Mouse (Mus musculus): ENCODE results near the gene Rai14. TPM values are rescaled to one million over a fixed set of nuclear protein-coding genes. Genes with fewer than 3 reads are reported as not detected.

Rai14 gene
- polyA plus RNA-seq, 2 experiments, result 2.9 to 3.7 TPM

DNA sequence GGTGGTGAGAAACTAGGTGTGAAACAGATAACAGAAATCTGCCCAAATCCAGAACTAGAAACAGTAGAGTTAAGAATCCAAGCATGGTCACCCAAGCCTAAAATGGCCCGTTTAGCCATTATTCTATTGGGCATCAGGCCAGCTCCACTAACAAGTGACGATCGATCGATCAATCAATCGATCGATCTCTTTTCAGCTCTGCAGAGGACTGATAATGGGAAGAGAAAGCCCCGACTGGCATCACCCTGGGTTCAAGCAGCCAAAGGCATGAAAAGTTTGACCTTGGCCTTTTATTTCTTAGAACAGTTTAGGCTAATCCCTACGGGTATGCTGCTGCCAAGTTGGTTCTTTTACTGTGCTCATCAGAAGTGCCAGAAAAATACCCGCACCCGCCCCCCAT lies 4.3 kb upstream of the Rai14 start:
- ATAC-seq (ENCODE audit: insufficient read depth) (no peak), DNase-seq (ENCODE audit: low read depth in 3 of 3, low spot score in 3 of 3) (no peak)
- no peaks in the 10 kb centered on the region; a peak in 2 of 4 replicates for H3K4me1 ChIP-seq (replicated peaks; ENCODE audit: control insufficient read depth in 2 of 2, insufficient read depth in 2 of 2, low read length in 1 of 2)
- WGBS (ENCODE audit: insufficient replicate concordance), result 74% methylated on average over 10 of the region's 10 CpGs
- TF ChIP-seq EP300 (IDR thresholded peaks at IDR 0.05; ENCODE audit: low read depth), result no peak
- TF ChIP-seq CTCF (IDR thresholded peaks at IDR 0.05; ENCODE audit: low read depth), result no peak
- no peak overlapping the region for H3K27ac ChIP-seq
- H3K9ac ChIP-seq (replicated peaks), result no peak overlapping the region
- no peak overlapping the region for H3K4me3 ChIP-seq (ENCODE audit: insufficient read depth in 1 of 2, low read depth in 2 of 2, low read length in 2 of 2)
- H3K4me2 ChIP-seq (ENCODE audit: low read depth), result no peak overlapping the region
- peaks cover 14% of the 10 kb centered on the region for H3K27me3 ChIP-seq (ENCODE audit: control insufficient read depth, insufficient read depth, low read length)
- no peaks in the 10 kb centered on the region for H3K36me3 ChIP-seq (replicated peaks; ENCODE audit: control insufficient read depth, insufficient read depth, low read depth)
- no peaks in the 10 kb centered on the region for H3K9me3 ChIP-seq (ENCODE audit: control insufficient read depth, low read length)

GRCm38 (mm10) chr15:10717284-10717683 lies 2.9 kb upstream of the Rai14 start:
- H3K27ac ChIP-seq, result no peak overlapping the region
- no peak for TF ChIP-seq CTCF (IDR thresholded peaks at IDR 0.05; ENCODE audit: low read depth)
- TF ChIP-seq EP300 (IDR thresholded peaks at IDR 0.05; ENCODE audit: low read depth), result no peak
- ATAC-seq (ENCODE audit: insufficient read depth), result no peak
- no peak overlapping the region for H3K4me3 ChIP-seq (ENCODE audit: insufficient read depth in 1 of 2, low read depth in 2 of 2, low read length in 2 of 2)
- no peaks in the 10 kb centered on the region; a peak in 1 of 4 replicates for H3K4me1 ChIP-seq (replicated peaks; ENCODE audit: control insufficient read depth in 2 of 2, insufficient read depth in 2 of 2, low read length in 1 of 2)
- H3K4me2 ChIP-seq (ENCODE audit: low read depth), result no peak overlapping the region
- H3K9me3 ChIP-seq (ENCODE audit: control insufficient read depth, low read length), result no peaks in the 10 kb centered on the region
- WGBS (ENCODE audit: insufficient replicate concordance), result 63% methylated on average over 1 of the region's 1 CpGs
- no peaks in the 10 kb centered on the region for H3K36me3 ChIP-seq (replicated peaks; ENCODE audit: control insufficient read depth, insufficient read depth, low read depth)
- peaks cover 22% of the 10 kb centered on the region for H3K27me3 ChIP-seq (ENCODE audit: control insufficient read depth, insufficient read depth, low read length)
- no peak overlapping the region for H3K9ac ChIP-seq (replicated peaks)
- DNase-seq (ENCODE audit: low read depth in 3 of 3, low spot score in 3 of 3), result no peak

DNA sequence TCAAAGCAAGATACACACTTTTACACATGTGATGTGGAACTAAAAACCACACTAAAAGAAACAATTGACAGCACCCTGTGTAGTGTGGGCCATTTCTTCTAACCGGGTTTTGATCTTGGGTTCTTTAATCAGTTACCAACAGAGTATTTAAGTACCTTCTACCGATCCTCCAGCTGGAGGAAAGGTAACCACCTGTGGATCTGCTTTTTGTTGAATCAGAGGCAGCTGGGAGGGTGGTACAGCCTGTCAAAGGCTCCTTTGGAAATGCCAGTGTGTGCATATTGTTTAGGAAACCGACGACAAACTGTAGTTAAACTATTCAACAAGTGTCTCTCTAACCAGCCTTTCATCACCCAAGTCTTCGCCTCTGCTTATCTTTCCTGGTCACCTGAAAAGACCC lies 1.5 kb upstream of the Rai14 start:
- 45% methylated on average over 5 of the region's 5 CpGs for WGBS (ENCODE audit: insufficient replicate concordance)
- Histone ChIP-seq H3K27ac (no peak overlapping the region), H3K4me1 (replicated peaks; ENCODE audit: control insufficient read depth in 2 of 2, insufficient read depth in 2 of 2, low read length in 1 of 2) (no peaks in the 10 kb centered on the region; a peak in 1 of 4 replicates), H3K9me3 (ENCODE audit: control insufficient read depth, low read length) (no peaks in the 10 kb centered on the region), H3K4me3 (ENCODE audit: insufficient read depth in 1 of 2, low read depth in 2 of 2, low read length in 2 of 2) (no peak overlapping the region), H3K36me3 (replicated peaks; ENCODE audit: control insufficient read depth, insufficient read depth, low read depth) (no peaks in the 10 kb centered on the region), H3K9ac (replicated peaks) (no peak overlapping the region), H3K27me3 (ENCODE audit: control insufficient read depth, insufficient read depth, low read length) (peaks cover 22% of the 10 kb centered on the region), H3K4me2 (ENCODE audit: low read depth) (no peak overlapping the region)
- no peak for TF ChIP-seq EP300 (IDR thresholded peaks at IDR 0.05; ENCODE audit: low read depth)
- no peak for TF ChIP-seq CTCF (IDR thresholded peaks at IDR 0.05; ENCODE audit: low read depth)
- ATAC-seq (ENCODE audit: insufficient read depth), result no peak
- no peak for DNase-seq (ENCODE audit: low read depth in 3 of 3, low spot score in 3 of 3)

GRCm38 (mm10) chr15:10715139-10715505 lies 698 bp upstream of the Rai14 start:
- Histone ChIP-seq H3K4me3 (ENCODE audit: insufficient read depth in 1 of 2, low read depth in 2 of 2, low read length in 2 of 2) (peak overlapping the region; percentile 57 to 62), H3K27ac (no peak overlapping the region), H3K27me3 (ENCODE audit: control insufficient read depth, insufficient read depth, low read length) (peaks cover 22% of the 10 kb centered on the region), H3K9ac (replicated peaks) (no peak overlapping the region), H3K4me2 (ENCODE audit: low read depth) (peak overlapping the region; percentile 65), H3K4me1 (replicated peaks; ENCODE audit: control insufficient read depth in 2 of 2, insufficient read depth in 2 of 2, low read length in 1 of 2) (no peaks in the 10 kb centered on the region; a peak in 1 of 4 replicates), H3K36me3 (replicated peaks; ENCODE audit: control insufficient read depth, insufficient read depth, low read depth) (no peaks in the 10 kb centered on the region), H3K9me3 (ENCODE audit: control insufficient read depth, low read length) (no peaks in the 10 kb centered on the region)
- peak; percentile 61; the same call in 1 of the 2 replicates for ATAC-seq (ENCODE audit: insufficient read depth)
- no peak for TF ChIP-seq CTCF (IDR thresholded peaks at IDR 0.05; ENCODE audit: low read depth)
- DNase-seq (ENCODE audit: low read depth in 3 of 3, low spot score in 3 of 3), result no peak
- 1% methylated on average over 10 of the region's 10 CpGs for WGBS (ENCODE audit: insufficient replicate concordance)

- ATAC-seq (ENCODE audit: insufficient read depth), result peak; percentile 16; the same call in 1 of the 2 replicates
Observed at GRCm38 (mm10) chr15:10713626-10714316, 653 bp downstream of the Rai14 start.

More at GRCm38 (mm10) chr15:10713626-10714316, 653 bp downstream of the Rai14 start:
- H3K4me3 ChIP-seq (ENCODE audit: insufficient read depth in 1 of 2, low read depth in 2 of 2, low read length in 2 of 2), result peak overlapping the region; percentile 57 to 62
- H3K27me3 ChIP-seq (ENCODE audit: control insufficient read depth, insufficient read depth, low read length), result peaks cover 22% of the 10 kb centered on the region
- WGBS (ENCODE audit: insufficient replicate concordance), result under 1% methylated on average over 35 of the region's 35 CpGs
- no peaks in the 10 kb centered on the region for H3K36me3 ChIP-seq (replicated peaks; ENCODE audit: control insufficient read depth, insufficient read depth, low read depth)
- H3K27ac ChIP-seq, result no peak overlapping the region
- peak overlapping the region; percentile 40 for H3K9ac ChIP-seq (replicated peaks)
- TF ChIP-seq CTCF (IDR thresholded peaks at IDR 0.05; ENCODE audit: low read depth) (no peak), EP300 (IDR thresholded peaks at IDR 0.05; ENCODE audit: low read depth) (no peak)
- H3K4me2 ChIP-seq (ENCODE audit: low read depth), result peak overlapping the region; percentile 65
- no peaks in the 10 kb centered on the region for H3K4me1 ChIP-seq (replicated peaks; ENCODE audit: control insufficient read depth in 2 of 2, insufficient read depth in 2 of 2, low read length in 1 of 2)
- H3K9me3 ChIP-seq (ENCODE audit: control insufficient read depth, low read length), result no peaks in the 10 kb centered on the region
- no peak for DNase-seq (ENCODE audit: low read depth in 3 of 3, low spot score in 3 of 3)
